Mouse (Mus musculus) lung, adult 2 months (tissue): ENCODE measurements at regions not wholly inside any gene's neighbourhood (a gene's known extent, or its start where the extent isn't known, plus 50 kb on each side); places are given as distances from the start of the nearest gene placed in this dataset.

Experiments
- DNase-seq: peaks from one replicate; pipeline ENCODE4 v3.0.0; 2022
- H3K4me1 ChIP-seq: fragments of 200-500 bp; 2 replicates; pipeline ENCODE4 v1.6.1; 2011; ENCODE audit warnings: low read length; ENCODE audit not compliant: control insufficient read depth, insufficient read depth
- H3K4me3 ChIP-seq: fragments of 200-500 bp; replicated peaks from 2 replicates; pipeline ENCODE3; 2011; ENCODE audit warnings: low read depth, mild to moderate bottlenecking, control low read depth, low read length; ENCODE audit errors: extremely low read depth
- CTCF ChIP-seq: fragments of 200-500 bp; IDR thresholded peaks from 2 replicates; pipeline ENCODE4 v1.5.1; 2011; ENCODE audit warnings: mild to moderate bottlenecking, low read length, control low read depth; ENCODE audit not compliant: insufficient read depth
- POLR2A ChIP-seq: fragments of 200-500 bp; IDR thresholded peaks from 2 replicates; pipeline ENCODE4 v1.6.1; 2011; ENCODE audit warnings: low read depth, mild to moderate bottlenecking, control low read depth, low read length, borderline replicate concordance; ENCODE audit errors: extremely low read depth
- WGBS: fragments of 180-500 bp; shearing (Covaris S2); methylation state at CpG from one replicate; pipeline ENCODE4 v1.1.7; 2018; 5-methylcytosine and 5-hydroxymethylcytosine counted together

- TF ChIP-seq CTCF (no peak), POLR2A (no peak)
Observed at GRCm38 (mm10) chr17:83927749-83928387, 80.1 kb upstream of the Haao start.

GRCm38 (mm10) chr17:83924259-83924922, 76.6 kb upstream of the Haao start:
- TF ChIP-seq POLR2A (no peak), CTCF (no peak)
- Histone ChIP-seq H3K4me3 (no peak overlapping the region), H3K4me1 (no peaks in the 10 kb centered on the region)
- WGBS, result 46% methylated on average over 16 of the region's 16 CpGs
- DNase-seq, result no peak

More at GRCm38 (mm10) chr17:83927749-83928387, 80.1 kb upstream of the Haao start:
- H3K4me3 ChIP-seq, result no peak overlapping the region
- 85% methylated on average over 6 of the region's 6 CpGs for WGBS
- H3K4me1 ChIP-seq, result no peaks in the 10 kb centered on the region
- DNase-seq, result no peak

- Histone ChIP-seq H3K4me1 (peaks cover 13% of the 10 kb centered on the region), H3K4me3 (no peak overlapping the region)
- 85% methylated on average over 8 of the region's 8 CpGs for WGBS
- TF ChIP-seq CTCF (no peak), POLR2A (no peak)
- no peak for DNase-seq
Observed at GRCm38 (mm10) chr17:83920894-83921293, 73.1 kb upstream of the Haao start.

- H3K4me1 ChIP-seq, result peaks cover 13% of the 10 kb centered on the region
- no peak overlapping the region for H3K4me3 ChIP-seq
- no peak for TF ChIP-seq POLR2A
- TF ChIP-seq CTCF, result no peak
- WGBS, result 70% methylated on average over 4 of the region's 4 CpGs
- no peak for DNase-seq
Observed at GRCm38 (mm10) chr17:83920225-83920624, 72.5 kb upstream of the Haao start.

GRCm38 (mm10) chr17:83918413-83919139, 70.8 kb upstream of the Haao start:
- Histone ChIP-seq H3K4me3 (no peak overlapping the region), H3K4me1 (peaks cover 16% of the 10 kb centered on the region)
- TF ChIP-seq CTCF (no peak), POLR2A (no peak)
- no peak for DNase-seq
- WGBS, result 49% methylated on average over 9 of the region's 9 CpGs

GRCm38 (mm10) chr17:83917781-83918180, 70.0 kb upstream of the Haao start:
- WGBS, result 45% methylated on average over 4 of the region's 4 CpGs
- no peak for DNase-seq
- TF ChIP-seq CTCF, result no peak
- TF ChIP-seq POLR2A, result no peak
- Histone ChIP-seq H3K4me1 (peaks cover 16% of the 10 kb centered on the region), H3K4me3 (no peak overlapping the region)

GRCm38 (mm10) chr17:83916684-83917166, 69.0 kb upstream of the Haao start:
- H3K4me3 ChIP-seq, result no peak overlapping the region
- 14% methylated on average over 10 of the region's 10 CpGs for WGBS
- TF ChIP-seq CTCF (no peak), POLR2A (no peak)
- DNase-seq, result no peak
- H3K4me1 ChIP-seq, result peaks cover 16% of the 10 kb centered on the region

GRCm38 (mm10) chr17:83915034-83915433, 67.3 kb upstream of the Haao start:
- no peak for TF ChIP-seq POLR2A
- no peak for TF ChIP-seq CTCF
- H3K4me1 ChIP-seq, result peaks cover 16% of the 10 kb centered on the region
- no peak overlapping the region for H3K4me3 ChIP-seq
- no peak for DNase-seq

GRCm38 (mm10) chr17:83914603-83915002, 66.8 kb upstream of the Haao start:
- no peak for DNase-seq
- peaks cover 16% of the 10 kb centered on the region for H3K4me1 ChIP-seq
- 77% methylated on average over 1 of the region's 1 CpGs for WGBS
- H3K4me3 ChIP-seq, result no peak overlapping the region
- TF ChIP-seq POLR2A (no peak), CTCF (no peak)
